Mouse (Mus musculus): ENCODE measurements around the gene Lrrc45.
A peak's percentile ranks its signal among the peaks of the same experiment; 100 is the strongest.

- TF ChIP-seq CTCF (IDR thresholded peaks at IDR 0.05; ENCODE audit: extremely low read depth, insufficient read depth, low read length) (peak; percentile 26; the same call in 1 of the 2 replicates), POLR2A (IDR thresholded peaks at IDR 0.05; ENCODE audit: extremely low read depth, insufficient read depth, low read length) (no peak)
These were observed 35.7 kb downstream of the Lrrc45 start for GRCm38 (mm10) chr11:120749430-120749829.
